Mouse (Mus musculus): ENCODE measurements around the gene Atoh8. TPM values are rescaled to one million over a fixed set of nuclear protein-coding genes. Genes with fewer than 3 reads are reported as not detected.

The Atoh8 gene
- polyA plus RNA-seq, 1 experiment from 2014 or later: 17.7 TPM

GRCm38 (mm10) chr6:72249981-72250380 lies 14.6 kb upstream of the Atoh8 start:
- no peaks in the 10 kb centered on the region for H3K9me3 ChIP-seq
- H3K27me3 ChIP-seq (replicated peaks; ENCODE audit: low read depth, poor library complexity, severe bottlenecking): 0 out of 2 replicates have a peak, but pooled peaks cover 16% of the 10 kb centered on the region
- no peak overlapping the region for H3K27ac ChIP-seq (replicated peaks)
- peaks cover 30% of the 10 kb centered on the region for H3K4me1 ChIP-seq
- 89% methylated on average over 4 of the region's 4 CpGs for WGBS
- DNase-seq (ENCODE audit: low spot score): no peak
- no peak overlapping the region for H3K4me3 ChIP-seq
- no peaks in the 10 kb centered on the region for H3K36me3 ChIP-seq (replicated peaks)

- DNase-seq (ENCODE audit: low spot score): no peak
- Histone ChIP-seq H3K9me3 (no peaks in the 10 kb centered on the region), H3K4me1 (peaks cover 33% of the 10 kb centered on the region), H3K27me3 (replicated peaks; ENCODE audit: low read depth, poor library complexity, severe bottlenecking) (0 out of 2 replicates have a peak, but pooled peaks cover 16% of the 10 kb centered on the region), H3K4me3 (no peak overlapping the region), H3K36me3 (replicated peaks) (no peaks in the 10 kb centered on the region), H3K27ac (replicated peaks) (no peak overlapping the region)
- WGBS: 68% methylated on average over 15 of the region's 15 CpGs
Observed at GRCm38 (mm10) chr6:72248150-72248914, 13.0 kb upstream of the Atoh8 start.

- Histone ChIP-seq H3K27ac (replicated peaks) (no peak overlapping the region), H3K9me3 (no peaks in the 10 kb centered on the region), H3K36me3 (replicated peaks) (no peaks in the 10 kb centered on the region), H3K27me3 (replicated peaks; ENCODE audit: low read depth, poor library complexity, severe bottlenecking) (peaks cover 29% of the 10 kb centered on the region), H3K4me1 (peaks cover 43% of the 10 kb centered on the region), H3K4me3 (no peak overlapping the region)
- DNase-seq (ENCODE audit: low spot score): no peak
- 86% methylated on average over 6 of the region's 6 CpGs for WGBS
Observed at GRCm38 (mm10) chr6:72246303-72246702, 10.9 kb upstream of the Atoh8 start.

GRCm38 (mm10) chr6:72244569-72245285 lies 9.3 kb upstream of the Atoh8 start:
- no peak overlapping the region for H3K4me3 ChIP-seq

GRCm38 (mm10) chr6:72244144-72244549 lies 8.8 kb upstream of the Atoh8 start:
- peak; percentile 46 for DNase-seq (ENCODE audit: low spot score)
- Histone ChIP-seq H3K36me3 (replicated peaks) (no peaks in the 10 kb centered on the region), H3K27me3 (replicated peaks; ENCODE audit: low read depth, poor library complexity, severe bottlenecking) (peaks cover 50% of the 10 kb centered on the region), H3K9me3 (no peaks in the 10 kb centered on the region), H3K4me3 (no peak overlapping the region), H3K27ac (replicated peaks) (peak overlapping the region; percentile 45; the same call in 1 of the 2 replicates), H3K4me1 (peaks cover 55% of the 10 kb centered on the region)
- 36% methylated on average over 9 of the region's 9 CpGs for WGBS

More at GRCm38 (mm10) chr6:72244569-72245285, 9.3 kb upstream of the Atoh8 start:
- H3K27ac ChIP-seq (replicated peaks): peak overlapping the region; percentile 45; the same call in 1 of the 2 replicates
- H3K4me1 ChIP-seq: peaks cover 53% of the 10 kb centered on the region
- no peaks in the 10 kb centered on the region for H3K36me3 ChIP-seq (replicated peaks)
- H3K9me3 ChIP-seq: no peaks in the 10 kb centered on the region
- 62% methylated on average over 20 of the region's 20 CpGs for WGBS
- peaks cover 45% of the 10 kb centered on the region for H3K27me3 ChIP-seq (replicated peaks; ENCODE audit: low read depth, poor library complexity, severe bottlenecking)
- no peak for DNase-seq (ENCODE audit: low spot score)

GRCm38 (mm10) chr6:72242532-72243320 lies 7.3 kb upstream of the Atoh8 start:
- Histone ChIP-seq H3K27me3 (replicated peaks; ENCODE audit: low read depth, poor library complexity, severe bottlenecking) (peaks cover 61% of the 10 kb centered on the region), H3K27ac (replicated peaks) (no peak overlapping the region), H3K9me3 (no peaks in the 10 kb centered on the region), H3K4me3 (no peak overlapping the region), H3K4me1 (peaks cover 45% of the 10 kb centered on the region), H3K36me3 (replicated peaks) (no peaks in the 10 kb centered on the region)
- WGBS: 88% methylated on average over 13 of the region's 13 CpGs
- DNase-seq (ENCODE audit: low spot score): no peak

- peaks cover 47% of the 10 kb centered on the region for H3K4me1 ChIP-seq
- H3K4me3 ChIP-seq: no peak overlapping the region
- WGBS: 46% methylated on average over 8 of the region's 8 CpGs
- H3K9me3 ChIP-seq: no peaks in the 10 kb centered on the region
- peaks cover 67% of the 10 kb centered on the region for H3K27me3 ChIP-seq (replicated peaks; ENCODE audit: low read depth, poor library complexity, severe bottlenecking)
- no peaks in the 10 kb centered on the region for H3K36me3 ChIP-seq (replicated peaks)
- DNase-seq (ENCODE audit: low spot score): no peak
- no peak overlapping the region for H3K27ac ChIP-seq (replicated peaks)
Observed at GRCm38 (mm10) chr6:72241843-72242154, 6.4 kb upstream of the Atoh8 start.

GRCm38 (mm10) chr6:72241133-72241842 lies 5.9 kb upstream of the Atoh8 start:
- WGBS: 29% methylated on average over 8 of the region's 8 CpGs
- DNase-seq (ENCODE audit: low spot score): no peak
- H3K9me3 ChIP-seq: no peaks in the 10 kb centered on the region
- H3K27ac ChIP-seq (replicated peaks): peak overlapping the region; percentile 51; the same call in 1 of the 2 replicates
- no peaks in the 10 kb centered on the region for H3K36me3 ChIP-seq (replicated peaks)
- H3K27me3 ChIP-seq (replicated peaks; ENCODE audit: low read depth, poor library complexity, severe bottlenecking): peaks cover 67% of the 10 kb centered on the region
- H3K4me3 ChIP-seq: no peak overlapping the region
- peaks cover 52% of the 10 kb centered on the region for H3K4me1 ChIP-seq

- H3K27me3 ChIP-seq (replicated peaks; ENCODE audit: low read depth, poor library complexity, severe bottlenecking): peaks cover 74% of the 10 kb centered on the region
- H3K36me3 ChIP-seq (replicated peaks): no peaks in the 10 kb centered on the region
- H3K4me3 ChIP-seq: no peak overlapping the region
- H3K27ac ChIP-seq (replicated peaks): no peak overlapping the region
- no peaks in the 10 kb centered on the region for H3K9me3 ChIP-seq
- 53% methylated on average over 2 of the region's 2 CpGs for WGBS
- no peak for DNase-seq (ENCODE audit: low spot score)
- peaks cover 59% of the 10 kb centered on the region for H3K4me1 ChIP-seq
Observed at GRCm38 (mm10) chr6:72240042-72240441, 4.7 kb upstream of the Atoh8 start.

GRCm38 (mm10) chr6:72237035-72237434 lies 1.7 kb upstream of the Atoh8 start:
- Histone ChIP-seq H3K4me3 (no peak overlapping the region), H3K27me3 (replicated peaks; ENCODE audit: low read depth, poor library complexity, severe bottlenecking) (peaks cover 83% of the 10 kb centered on the region), H3K36me3 (replicated peaks) (no peaks in the 10 kb centered on the region), H3K4me1 (peaks cover 71% of the 10 kb centered on the region), H3K9me3 (no peaks in the 10 kb centered on the region), H3K27ac (replicated peaks) (no peak overlapping the region)
- WGBS: 0% methylated on average over 5 of the region's 5 CpGs
- peak; percentile 92 for DNase-seq (ENCODE audit: low spot score)

- H3K9me3 ChIP-seq: no peaks in the 10 kb centered on the region
- H3K4me1 ChIP-seq: peaks cover 71% of the 10 kb centered on the region
- H3K27ac ChIP-seq (replicated peaks): peak overlapping the region; percentile 88
- 18% methylated on average over 16 of the region's 16 CpGs for WGBS
- peak overlapping the region; percentile 86 for H3K4me3 ChIP-seq
- peaks cover 81% of the 10 kb centered on the region for H3K27me3 ChIP-seq (replicated peaks; ENCODE audit: low read depth, poor library complexity, severe bottlenecking)
- no peak for DNase-seq (ENCODE audit: low spot score)
- H3K36me3 ChIP-seq (replicated peaks): no peaks in the 10 kb centered on the region
Observed at GRCm38 (mm10) chr6:72235807-72236407, 530 bp upstream of the Atoh8 start.

Data from embryonic facial prominence, embryonic 10.5 days (tissue).